Mouse (Mus musculus) thymus, adult 18-20 months (tissue): ENCODE measurements at regions not wholly inside any gene's neighbourhood (a gene's known extent, or its start where the extent isn't known, plus 50 kb on each side); places are given as distances from the start of the nearest gene placed in this dataset.

Source experiments
- DNase-seq, 2 experiments: peaks; one replicate each; pipeline ENCODE4 v3.0.0; 2022; ENCODE audit warnings: mixed read lengths in 2 of 2

DNA sequence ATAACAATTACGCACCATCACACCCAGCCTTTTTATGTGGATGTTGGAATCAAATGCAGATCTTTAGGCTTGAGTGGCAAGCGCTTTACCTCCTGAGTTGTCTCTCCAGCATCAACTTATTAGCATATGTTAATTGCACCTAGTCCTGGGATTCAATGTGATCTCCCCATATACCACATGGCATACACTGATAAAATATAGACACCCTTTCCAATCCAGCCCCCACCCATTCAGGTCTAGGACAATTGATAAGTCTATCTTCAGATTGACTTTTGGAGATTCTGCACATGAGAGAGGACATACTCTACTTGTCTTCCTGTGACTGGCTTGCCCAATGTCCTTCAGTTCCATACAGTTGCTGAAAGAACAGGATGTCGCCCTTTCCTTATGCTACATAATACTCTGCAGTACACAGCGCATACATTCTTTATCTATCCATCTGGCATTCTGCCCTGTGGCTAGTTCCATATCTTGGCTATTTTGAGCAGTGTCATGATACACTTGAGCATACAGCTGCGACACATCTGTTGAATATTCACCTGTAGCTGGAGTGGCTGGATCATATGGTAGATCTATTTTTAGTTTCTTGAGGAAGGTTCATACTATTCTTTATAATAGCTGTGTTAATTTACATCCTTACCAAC lies 120.3 kb downstream of the Gsdmc2 start:
- DNase-seq: no peak

DNA sequence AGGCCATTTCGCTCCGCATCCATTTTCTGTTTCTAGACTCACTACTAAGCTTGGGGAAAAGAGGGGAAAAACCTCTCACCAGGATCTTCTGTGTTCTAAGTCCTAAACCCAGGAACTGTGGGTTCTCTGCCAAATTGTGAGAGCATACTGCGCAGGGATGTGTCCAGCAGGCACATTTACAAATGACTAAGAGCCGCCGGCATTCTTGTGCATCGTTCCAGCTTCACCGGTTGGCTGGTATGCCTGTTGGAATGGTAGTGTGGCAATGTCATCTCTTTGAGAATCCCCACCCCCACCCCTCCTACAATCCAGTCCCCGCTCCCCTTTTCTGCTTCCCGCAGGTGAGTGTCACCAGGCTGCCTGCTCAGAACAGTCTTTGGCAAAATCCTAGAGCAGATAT lies 122.0 kb downstream of the Gsdmc2 start:
- no peak for DNase-seq

DNA sequence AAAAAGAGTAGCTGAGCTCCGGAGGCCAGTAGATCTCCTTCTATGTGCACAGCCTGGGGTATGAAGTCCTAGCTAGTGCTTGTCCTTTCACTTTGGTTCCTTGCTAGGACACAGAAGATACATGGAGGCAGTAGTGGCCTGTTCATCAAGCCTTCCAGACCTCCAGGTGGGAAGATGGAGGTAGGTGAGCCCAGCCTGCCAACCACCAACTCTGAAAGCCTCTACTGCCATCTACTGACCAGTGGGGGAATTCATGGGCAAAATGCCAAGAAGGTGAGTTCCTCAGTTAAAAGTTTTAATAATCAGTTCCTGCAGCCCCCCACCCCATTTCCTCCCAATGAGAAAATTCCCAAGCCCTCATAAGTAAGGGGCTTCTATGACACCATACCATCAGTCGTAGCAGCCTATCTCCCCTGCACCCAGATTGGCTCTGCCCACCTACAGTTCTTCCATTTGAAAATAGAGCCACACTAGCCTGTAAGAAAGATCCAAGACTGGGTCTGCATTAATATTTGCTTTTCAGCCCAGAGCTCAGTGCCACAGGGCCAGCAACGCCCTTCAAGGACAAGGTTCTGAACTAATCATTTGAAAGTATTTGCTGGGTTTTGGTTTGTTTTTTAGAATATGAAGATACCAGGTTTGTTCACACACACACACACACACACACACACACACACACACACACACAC lies 123.2 kb downstream of the Gsdmc2 start:
- peak; percentile 7 to 11 for DNase-seq

DNA sequence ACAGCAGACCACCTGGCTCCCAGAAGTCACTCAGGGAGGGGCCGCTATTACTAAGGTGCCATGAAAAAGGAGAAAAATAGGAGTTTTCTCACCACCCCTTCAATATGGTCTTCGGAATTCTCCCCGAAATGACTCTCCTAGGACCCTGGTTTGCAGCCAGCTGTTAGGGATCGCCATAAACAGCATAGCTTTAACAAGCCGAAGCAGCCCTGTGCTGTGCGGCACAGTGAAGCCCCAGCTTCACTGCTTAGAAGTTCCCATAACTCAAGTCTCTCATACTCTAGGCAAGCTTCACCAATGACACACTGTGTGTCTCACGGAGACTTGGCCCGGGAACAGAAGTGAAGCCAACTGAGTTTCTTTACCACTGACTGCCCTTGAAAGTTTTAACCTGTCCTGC lies 127.2 kb downstream of the Gsdmc2 start:
- no peak for DNase-seq

DNA sequence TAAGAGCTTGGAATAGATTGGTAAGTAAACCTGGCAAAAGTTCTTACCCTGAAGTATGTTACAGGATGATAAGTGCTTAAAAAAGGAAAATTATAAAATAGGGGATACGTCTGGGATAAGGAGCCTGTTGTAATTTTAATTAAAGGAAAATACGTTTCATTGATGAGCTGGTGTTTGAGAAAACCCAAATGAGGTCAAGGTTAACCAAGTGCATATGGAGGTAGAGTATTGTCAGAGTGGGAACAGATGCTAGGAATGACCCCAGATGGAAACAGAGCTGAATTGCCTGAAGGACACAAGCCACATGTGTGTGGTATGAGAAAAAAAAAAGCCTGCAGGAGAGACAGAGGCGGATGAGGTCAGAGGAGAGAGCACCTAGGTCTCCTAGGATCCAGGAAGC lies 131.3 kb downstream of the Gsdmc2 start:
- DNase-seq: no peak

DNA sequence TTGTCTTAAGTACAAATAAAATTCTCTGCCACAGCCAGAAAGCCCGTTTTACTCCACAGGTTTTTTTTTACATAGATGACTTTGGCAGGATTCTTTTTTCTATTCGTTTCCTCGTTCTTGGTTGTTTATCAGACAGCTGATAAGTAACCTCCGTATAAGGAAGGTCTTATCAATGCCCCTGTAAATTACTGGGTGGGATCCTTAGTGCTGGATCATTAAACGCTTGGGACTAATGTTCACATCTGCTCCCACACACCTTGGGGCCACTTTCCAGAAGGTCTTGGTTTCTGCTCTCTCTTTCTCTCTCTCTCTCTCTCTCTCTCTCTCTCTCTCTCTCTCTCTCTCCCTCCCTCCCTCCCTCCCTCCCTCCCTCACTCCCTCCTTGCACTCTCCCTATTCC lies 134.6 kb downstream of the Gsdmc2 start:
- no peak for DNase-seq

DNA sequence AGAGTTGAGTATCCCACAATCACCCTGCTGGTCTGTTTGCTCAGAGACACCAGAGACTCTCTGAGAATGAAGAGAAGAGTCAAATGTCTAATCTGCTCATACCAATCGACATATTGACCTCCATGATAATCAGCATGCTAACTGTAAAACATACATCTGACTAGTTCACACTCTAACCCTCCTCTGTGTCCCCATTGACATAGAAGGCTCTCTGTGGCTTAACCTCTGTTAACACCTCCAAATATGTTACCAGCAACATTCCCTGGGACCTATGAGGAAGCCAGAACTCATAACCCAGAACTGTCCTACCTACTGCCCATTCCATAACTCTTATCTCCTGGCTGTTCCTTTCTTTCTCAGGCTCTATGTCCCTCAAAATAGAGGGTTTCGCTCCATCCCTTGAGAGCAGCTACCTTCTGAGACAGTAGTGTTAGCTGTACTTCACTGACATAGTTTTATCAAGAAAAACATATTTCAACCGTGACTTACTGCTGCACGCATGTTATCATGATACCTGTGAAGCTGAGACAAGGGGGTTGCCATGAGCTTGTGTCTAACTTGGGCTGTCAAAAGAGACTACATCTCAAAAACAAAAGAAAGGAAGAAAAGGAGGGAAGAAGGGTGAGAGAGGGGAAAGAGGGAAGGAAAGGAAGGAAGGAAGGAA lies 135.6 kb downstream of the Gsdmc2 start:
- DNase-seq: no peak

GRCm38 (mm10) chr15:63704636-63705035 lies 140.3 kb downstream of the Gsdmc2 start:
- no peak for DNase-seq

GRCm38 (mm10) chr15:63697831-63698230 lies 147.1 kb downstream of the Gsdmc2 start:
- no peak for DNase-seq

GRCm38 (mm10) chr15:63694150-63694549 lies 150.8 kb downstream of the Gsdmc2 start:
- DNase-seq: no peak

DNA sequence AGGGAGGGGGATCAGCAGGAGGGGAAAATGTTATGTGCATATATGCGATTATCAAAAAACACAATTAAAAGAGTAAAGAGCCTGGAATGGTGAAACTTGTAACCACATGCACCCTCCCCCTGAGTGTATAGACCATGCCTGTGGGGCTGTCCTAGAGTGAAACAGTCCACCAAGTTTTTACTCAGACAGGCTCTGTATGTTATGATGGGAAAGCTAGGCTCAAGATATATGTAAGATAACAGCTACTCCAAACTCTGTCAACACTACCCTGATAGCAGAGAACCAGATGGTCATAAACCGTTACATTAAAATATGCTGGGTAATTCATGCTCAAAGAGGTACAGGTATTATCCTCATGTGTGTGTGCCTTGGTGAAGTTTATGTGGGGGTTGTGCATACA lies 151.4 kb downstream of the Gsdmc2 start:
- no peak for DNase-seq

GRCm38 (mm10) chr15:63692491-63693295 lies 152.3 kb downstream of the Gsdmc2 start:
- no peak for DNase-seq

GRCm38 (mm10) chr15:63689788-63690575 lies 155.0 kb downstream of the Gsdmc2 start:
- no peak for DNase-seq

DNA sequence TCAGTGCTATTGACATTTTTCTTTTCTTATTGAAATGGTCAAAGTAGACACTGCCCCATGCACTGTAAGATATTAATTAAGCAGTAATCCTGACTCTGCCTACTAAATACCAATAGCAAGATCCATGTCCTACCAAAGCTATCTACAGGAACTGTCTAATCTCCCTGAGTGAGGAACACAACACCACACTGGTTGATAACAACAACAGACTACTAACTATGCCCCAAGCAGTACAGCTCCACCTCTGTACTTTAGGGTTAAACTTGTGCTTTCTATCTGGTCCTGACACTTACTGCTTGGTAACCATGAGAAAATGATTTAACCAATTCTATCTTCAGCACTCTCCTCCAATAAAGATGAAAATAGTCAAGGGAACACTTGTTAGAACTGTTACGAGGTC lies 157.1 kb downstream of the Gsdmc2 start:
- no peak for DNase-seq

DNA sequence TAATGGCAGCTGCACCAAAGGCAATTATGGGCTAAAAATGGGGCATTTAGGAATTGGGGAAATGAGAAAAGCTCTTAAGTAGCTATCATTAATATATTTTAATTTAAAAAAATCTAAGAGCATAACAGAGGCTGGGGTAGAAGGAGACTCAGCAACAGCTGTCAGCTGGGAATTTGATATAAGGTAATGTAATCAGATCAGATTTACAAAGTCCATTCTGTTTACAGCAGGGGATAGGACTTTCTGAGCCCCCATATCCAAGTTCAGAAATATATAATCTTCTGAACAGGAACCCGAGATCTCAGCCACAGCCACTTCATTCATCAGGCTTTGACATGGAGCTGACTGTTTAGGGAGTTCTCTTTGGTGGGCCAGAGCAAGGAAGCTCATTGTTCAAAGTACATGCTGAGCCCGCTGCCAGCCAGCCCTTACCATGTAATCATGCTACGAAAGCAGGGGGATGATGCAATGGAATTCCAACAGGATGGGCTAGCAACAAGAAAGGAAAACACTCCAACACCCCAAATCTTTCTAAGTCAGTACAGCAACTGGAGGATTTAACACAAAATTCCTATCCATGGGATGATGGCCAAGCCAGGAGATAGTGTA lies 157.9 kb downstream of the Gsdmc2 start:
- DNase-seq: no peak

DNA sequence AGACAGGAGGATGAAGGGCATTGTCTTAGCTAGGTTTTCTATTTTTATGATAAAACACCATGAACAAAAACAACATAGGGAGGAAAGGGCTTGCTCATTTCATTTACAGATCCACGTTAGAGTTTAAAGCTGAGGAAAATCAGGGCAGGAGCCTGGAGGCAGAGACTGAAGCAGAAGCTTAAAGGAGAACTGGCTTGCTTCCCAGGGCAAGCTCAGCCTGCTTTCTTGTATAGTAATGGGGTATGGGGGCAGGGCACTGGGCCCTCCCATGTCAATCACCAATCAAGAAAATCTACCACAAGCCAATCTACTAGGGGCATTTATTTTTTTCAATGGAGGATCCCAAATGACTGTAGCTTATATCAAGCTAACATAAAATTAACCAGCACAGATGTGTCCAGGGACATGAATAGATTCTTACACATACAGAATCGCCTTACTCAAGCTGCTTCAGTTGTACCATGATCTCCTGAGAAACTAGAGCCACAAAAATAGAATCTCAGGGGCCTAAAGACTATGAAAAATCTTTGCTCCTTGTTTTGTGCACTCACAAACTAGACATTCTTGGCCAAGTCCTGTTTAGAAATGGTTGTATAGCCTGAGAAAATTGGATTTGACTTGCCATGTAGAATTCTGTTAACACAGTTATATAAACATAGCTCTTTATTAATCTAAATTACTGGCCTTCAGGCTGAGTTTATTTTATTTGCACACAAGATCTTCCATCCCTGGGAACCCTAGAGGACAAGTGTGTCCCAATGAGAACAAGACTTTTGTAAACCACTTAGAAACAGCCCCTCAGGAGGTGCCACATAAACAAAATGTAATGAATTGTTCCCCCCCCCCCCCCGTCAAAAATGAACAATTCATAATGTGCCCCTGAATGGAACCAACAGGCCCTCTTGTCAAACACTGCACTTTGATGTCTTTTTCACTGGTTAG lies 164.7 kb downstream of the Gsdmc2 start:
- DNase-seq: no peak

GRCm38 (mm10) chr15:63678921-63679320 lies 166.1 kb downstream of the Gsdmc2 start:
- DNase-seq: no peak

- DNase-seq: no peak
These were observed 169.4 kb downstream of the Gsdmc2 start for GRCm38 (mm10) chr15:63675491-63676036.

- no peak for DNase-seq
These were observed 170.6 kb downstream of the Gsdmc2 start for GRCm38 (mm10) chr15:63674404-63674803.

DNA sequence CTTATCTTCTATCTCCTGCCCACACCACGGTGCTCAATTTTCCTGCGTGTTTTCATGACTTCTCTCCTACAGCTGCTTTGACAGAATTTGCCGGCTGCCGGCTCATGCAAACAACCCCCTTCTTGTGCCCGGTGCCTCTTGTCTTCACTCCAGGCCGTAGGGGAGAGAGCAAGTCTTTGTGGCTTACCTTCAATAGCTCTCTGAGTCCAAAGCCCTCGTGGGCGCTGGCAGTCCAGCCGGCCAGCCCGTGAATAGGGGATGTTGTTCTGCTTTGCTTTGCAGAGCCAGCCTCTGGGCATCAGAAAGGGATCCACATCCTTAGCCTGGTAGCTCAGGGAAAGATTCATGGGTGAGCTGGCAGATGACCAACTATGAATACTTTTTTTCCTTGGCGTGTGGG lies 173.9 kb downstream of the Gsdmc2 start:
- no peak for DNase-seq

- no peak for DNase-seq
These were observed 174.4 kb downstream of the Gsdmc2 start for GRCm38 (mm10) chr15:63670561-63670960.
